Mouse (Mus musculus) spleen, adult 10 weeks (tissue): ENCODE measurements around the gene Abraxas1. TPM values are rescaled to one million over a fixed set of nuclear protein-coding genes. Genes with fewer than 3 reads are reported as not detected.

Source experiments
- polyA plus RNA-seq: library from polyadenylated mRNA; stranded (reverse); fragments of 350-450 nt; fragmentation: Illumina TruSeq; extraction: RNeasy Lipid Tissue Mini Kit (QIAGEN cat#74804); gene quantifications from one replicate; pipeline ENCODE4 v1.2.3, GENCODE M21; 2015; ENCODE audit warnings: low replicate concordance; ENCODE audit not compliant: insufficient read depth

The Abraxas1 gene
- 29.5 TPM for polyA plus RNA-seq

GRCm38 (mm10) chr5:100820483-100821184 lies at the start of gene Abraxas1:
Gene Abraxas1 (minus strand): TSS chr5:100820965.

GRCm38 (mm10) chr5:100845485-100845847 lies 24.7 kb upstream of the Abraxas1 start, which contains the start of gene Gpat3:
Gene Gpat3 (plus strand): TSS chr5:100845713.

GRCm38 (mm10) chr5:100798165-100798860 lies 22.5 kb downstream of the Abraxas1 start, which contains the start of the genes Helq and Mrps18c:
Gene Helq (minus strand): TSS chr5:100798598.
Gene Mrps18c (plus strand): TSS chr5:100798627.

Other genes starting within 250 kb of the Abraxas1 start
- gene Plac8, start 248.7 kb downstream of the Abraxas1 start, polyA plus RNA-seq, result 767 TPM
- gene Coq2, start 145.8 kb downstream of the Abraxas1 start, polyA plus RNA-seq, result 69.1 TPM
- 36.3 TPM for gene Hpse, start 101.2 kb downstream of the Abraxas1 start, polyA plus RNA-seq
- gene Helq, start 22.4 kb downstream of the Abraxas1 start, polyA plus RNA-seq, result 20.0 TPM
- gene Mrps18c, start 22.3 kb downstream of the Abraxas1 start, polyA plus RNA-seq, result 104 TPM
- gene Gpat3, start 24.7 kb upstream of the Abraxas1 start, polyA plus RNA-seq, result 7.9 TPM